Comparison of ENCODE assay signal across 15 mouse cellular contexts in the genomic region with DNA sequence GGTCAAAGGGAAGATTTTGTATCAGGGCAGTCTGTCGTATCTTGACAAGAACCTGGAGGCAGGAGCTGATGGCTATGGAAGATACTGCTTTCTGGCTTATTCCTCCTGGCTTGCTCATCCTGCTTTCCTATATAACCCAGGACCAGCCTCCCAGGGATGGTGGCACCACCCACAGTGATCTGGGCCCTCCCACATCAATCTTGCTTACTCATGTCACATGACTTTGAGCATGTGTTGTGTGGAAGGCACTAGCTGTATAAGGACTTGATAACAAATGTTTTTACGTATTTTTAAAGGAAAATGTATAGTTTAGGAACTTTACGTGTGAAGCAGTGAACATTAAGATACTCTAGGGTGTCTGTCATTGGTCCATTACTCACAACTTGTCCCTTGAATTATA.
"Had no signal": no experiment of that assay in that cellular context is flagged by ENCODE, and none has a peak within 500 bp of the region (broad histone marks: within the 10 kb centered on the region; RNA-seq: fewer than 3 reads in every experiment).

No protein-coding gene starts in this region.

- H3K4me2 ChIP-seq: midbrain, embryonic 11.5 days had no signal

- H3K4me3 ChIP-seq: left cerebral cortex, adult 2 months had no signal

- H3K9ac ChIP-seq: liver, embryonic 14.5 days had no signal

- DNase-seq: kidney, adult 18-20 months; kidney, postnatal 10 days; kidney, postnatal 36 days; layer of hippocampus, postnatal 36 days; lung, adult 2 months; lung, postnatal 14 days; lung, postnatal 4 days; midbrain, embryonic 14.5 days; thymus, adult 2 months; thymus, postnatal 14 days; thymus, postnatal 4 days had no signal

- H3K27ac ChIP-seq: left cerebral cortex, adult 2 months; liver, embryonic 14.5 days; stomach, postnatal 0 days had no signal
